In genomic region chr16:49970297-49970804, GRCm38 (mm10) we compare ENCODE assay signal across 9 mouse cellular contexts.
DNase-seq lines count a peak whose midpoint lies in the region; ATAC-seq and TF ChIP-seq lines count a peak whose summit lies in the region.
"Had no signal": no experiment of that assay in that cellular context is flagged by ENCODE, and none has a peak within 500 bp of the region (broad histone marks: within the 10 kb centered on the region; RNA-seq: fewer than 3 reads in every experiment).

No protein-coding gene starts in this region.

- peaks cover 3 to 9% of the 10 kb centered on the region in 2 experiments; a peak in 3 of 4 replicates for H3K4me1 ChIP-seq in MEL (ENCODE audit: control insufficient read depth in 1 of 2, insufficient read depth in 2 of 2, low read length in 2 of 2)
- H3K4me1 ChIP-seq in forebrain, embryonic 16.5 days (replicated peaks; ENCODE audit: control insufficient read depth, insufficient read depth, low read length), result peaks cover 15% of the 10 kb centered on the region

- H3K27me3 ChIP-seq in MEL (ENCODE audit: control insufficient read depth in 1 of 2, insufficient read depth in 2 of 2, low read length in 2 of 2) (no peaks in the 10 kb centered on the region), myocyte (ENCODE audit: control insufficient read depth, insufficient read depth, insufficient read length) (no peaks in the 10 kb centered on the region)
- H3K27me3 ChIP-seq in forebrain, embryonic 16.5 days (replicated peaks; ENCODE audit: control insufficient read depth, insufficient read depth, low read length), result no peaks in the 10 kb centered on the region
- H3K27me3 ChIP-seq: embryonic facial prominence, embryonic 12.5 days had no signal

- peaks cover 0 to 5% of the 10 kb centered on the region in 2 experiments; a peak in 1 of 4 replicates for H3K36me3 ChIP-seq in MEL (ENCODE audit: control insufficient read depth in 1 of 2, insufficient read depth in 2 of 2, low read length in 2 of 2)
- no peaks in the 10 kb centered on the region for H3K36me3 ChIP-seq in forebrain, embryonic 16.5 days (ENCODE audit: control insufficient read depth, insufficient read depth)
- no peaks in the 10 kb centered on the region for H3K36me3 ChIP-seq in myocyte (ENCODE audit: control insufficient read depth, insufficient read depth)
- H3K36me3 ChIP-seq: embryonic facial prominence, embryonic 12.5 days had no signal

- TF ChIP-seq CTCF in MEL (IDR thresholded peaks at IDR 0.05 in 2 of 3, conservative IDR thresholded peaks at IDR 0.05 in 1 of 3; ENCODE audit: control insufficient read depth in 1 of 3, insufficient read depth in 1 of 3, low read depth in 2 of 3, low read length in 3 of 3, poor library complexity in 1 of 3, severe bottlenecking in 1 of 3), result no peak

- ATAC-seq in forebrain, embryonic 16.5 days, result peak; percentile 74

- H3K9me3 ChIP-seq in MEL (replicated peaks; ENCODE audit: insufficient read depth, low read length), result no peaks in the 10 kb centered on the region
- H3K9me3 ChIP-seq in forebrain, embryonic 16.5 days (ENCODE audit: control insufficient read depth, low read length), result no peaks in the 10 kb centered on the region
- H3K9me3 ChIP-seq: embryonic facial prominence, embryonic 12.5 days had no signal

- H3K4me3 ChIP-seq in MEL (ENCODE audit: control insufficient read depth in 1 of 2, insufficient read depth in 1 of 2, low read depth in 2 of 2, low read length in 2 of 2), result no peak overlapping the region
- H3K4me3 ChIP-seq in forebrain, embryonic 16.5 days (replicated peaks; ENCODE audit: low read length), result no peak overlapping the region
- no peak overlapping the region for H3K4me3 ChIP-seq in myocyte
- H3K4me3 ChIP-seq: embryonic facial prominence, embryonic 12.5 days had no signal

- no peak for TF ChIP-seq POLR2A in MEL (IDR thresholded peaks at IDR 0.05; ENCODE audit: control insufficient read depth in 1 of 2, insufficient read depth in 1 of 2, low read depth in 1 of 2, low read length in 2 of 2, poor library complexity in 1 of 2)
- no peak for TF ChIP-seq POLR2A in myocyte (IDR thresholded peaks at IDR 0.05; ENCODE audit: insufficient read length, low read depth)

- 51% methylated on average over 2 of the region's 2 CpGs for WGBS in forebrain, embryonic 16.5 days

- TF ChIP-seq EP300 in MEL (IDR thresholded peaks at IDR 0.05; ENCODE audit: low read depth in 1 of 2, low read length in 2 of 2), result no peak

- no peak overlapping the region for H3K27ac ChIP-seq in MEL (ENCODE audit: control insufficient read depth, low read depth, low read length)
- no peak overlapping the region for H3K27ac ChIP-seq in forebrain, embryonic 16.5 days (ENCODE audit: low read length)
- H3K27ac ChIP-seq: embryonic facial prominence, embryonic 12.5 days had no signal

- peak; percentile 31 for DNase-seq in layer of hippocampus, adult 9-11 months
- no peak for DNase-seq in layer of hippocampus, postnatal 10 days (ENCODE audit: low spot score in 2 of 2)
- no peak for DNase-seq in MEL (ENCODE audit: low read depth, low spot score)
- no peak for DNase-seq in layer of hippocampus, postnatal 14 days (ENCODE audit: low spot score in 2 of 2)
- DNase-seq in ovary, adult 18-20 months (ENCODE audit: low spot score), result no peak
- DNase-seq in left cerebral cortex, adult 8-10 months (ENCODE audit: low spot score in 2 of 2), result no peak

- H3K4me2 ChIP-seq in forebrain, embryonic 16.5 days (ENCODE audit: low read length), result no peak overlapping the region
- peak overlapping the region; percentile 53 for H3K4me2 ChIP-seq in myocyte (ENCODE audit: low read depth)
- H3K4me2 ChIP-seq: embryonic facial prominence, embryonic 12.5 days had no signal

- H3K79me2 ChIP-seq in MEL (ENCODE audit: control insufficient read depth, insufficient read depth, low read length, poor library complexity) (no peaks in the 10 kb centered on the region), myocyte (ENCODE audit: control insufficient read depth, insufficient read depth) (no peaks in the 10 kb centered on the region)

- H3ac ChIP-seq in myocyte (ENCODE audit: control insufficient read depth, insufficient read length), result no peak overlapping the region

- H3K9ac ChIP-seq in MEL (ENCODE audit: control insufficient read depth, low read depth, low read length, poor library complexity, severe bottlenecking), result no peak overlapping the region
- H3K9ac ChIP-seq in forebrain, embryonic 16.5 days (replicated peaks; ENCODE audit: low read depth, low read length), result no peak overlapping the region
- H3K9ac ChIP-seq: embryonic facial prominence, embryonic 12.5 days had no signal

- TF ChIP-seq RAD21 in MEL (IDR thresholded peaks at IDR 0.05; ENCODE audit: low read depth, low read length), result no peak

TF ChIP-seq in MEL, 35 proteins besides CTCF, POLR2A, EP300 and RAD21:
- TF ChIP-seq POLR2AphosphoS5 (IDR thresholded peaks at IDR 0.05; ENCODE audit: borderline replicate concordance, low read depth, low read length) (no peak), USF1 (IDR thresholded peaks at IDR 0.05; ENCODE audit: low read depth, low read length) (peak; percentile 37; the same call in 1 of the 2 replicates)
TF ChIP-seq in MEL: peak in this region for 1.

TF ChIP-seq in myocyte, 11 proteins besides CTCF, POLR2A, EP300 and RAD21:
- TF ChIP-seq CEBPB (IDR thresholded peaks at IDR 0.05; ENCODE audit: insufficient read depth, poor library complexity, severe bottlenecking) (peak; percentile 97), USF1 (IDR thresholded peaks at IDR 0.05; ENCODE audit: low read depth) (peak; percentile 69), MAX (IDR thresholded peaks at IDR 0.05; ENCODE audit: low read depth) (no peak), TCF12 (IDR thresholded peaks at IDR 0.05; ENCODE audit: insufficient read depth, poor library complexity, severe bottlenecking) (no peak), SRF (IDR thresholded peaks at IDR 0.05; ENCODE audit: control insufficient read depth, insufficient read length, low read depth) (no peak), E2F4 (IDR thresholded peaks at IDR 0.05; ENCODE audit: insufficient read depth) (no peak)
